Mouse (Mus musculus): Measurements from ENCODE around the gene Nfe2l1. TPM values are rescaled to one million over a fixed set of nuclear protein-coding genes. Genes with fewer than 3 reads are reported as not detected.
"Not testable (repeated sequence)": the region's sequence is repeated elsewhere in the genome, so short reads cannot be mapped to it uniquely, and the experiment has no call there.

The Nfe2l1 gene
- total and polyA plus RNA-seq, 2 experiments from 2014 or later, result 64.5 to 86.0 TPM

GRCm38 (mm10) chr11:96780306-96780705 lies 49.5 kb downstream of the Nfe2l1 start:
- WGBS, result 74% methylated on average over 5 of the region's 5 CpGs
- Histone ChIP-seq H3K4me3 (ENCODE audit: low read depth, low read length) (no peak overlapping the region), H3K9me3 (ENCODE audit: low read length) (no peaks in the 10 kb centered on the region), H3K36me3 (ENCODE audit: insufficient read depth, low read length) (no peaks in the 10 kb centered on the region), H3K4me1 (ENCODE audit: insufficient read depth, low read length) (no peaks in the 10 kb centered on the region), H3K27ac (ENCODE audit: low read depth, low read length) (no peak overlapping the region), H3K27me3 (ENCODE audit: insufficient read depth, low read length) (no peaks in the 10 kb centered on the region), H3K9ac (replicated peaks; ENCODE audit: low read length, poor library complexity, severe bottlenecking) (no peak overlapping the region), H3K4me2 (ENCODE audit: low read depth, low read length, poor library complexity, severe bottlenecking) (no peak overlapping the region)
- DNase-seq (ENCODE audit: low spot score) (no peak), ATAC-seq (ENCODE audit: low FRiP score) (no peak)
- no peak for TF ChIP-seq CTCF (IDR thresholded peaks at IDR 0.05)

DNA sequence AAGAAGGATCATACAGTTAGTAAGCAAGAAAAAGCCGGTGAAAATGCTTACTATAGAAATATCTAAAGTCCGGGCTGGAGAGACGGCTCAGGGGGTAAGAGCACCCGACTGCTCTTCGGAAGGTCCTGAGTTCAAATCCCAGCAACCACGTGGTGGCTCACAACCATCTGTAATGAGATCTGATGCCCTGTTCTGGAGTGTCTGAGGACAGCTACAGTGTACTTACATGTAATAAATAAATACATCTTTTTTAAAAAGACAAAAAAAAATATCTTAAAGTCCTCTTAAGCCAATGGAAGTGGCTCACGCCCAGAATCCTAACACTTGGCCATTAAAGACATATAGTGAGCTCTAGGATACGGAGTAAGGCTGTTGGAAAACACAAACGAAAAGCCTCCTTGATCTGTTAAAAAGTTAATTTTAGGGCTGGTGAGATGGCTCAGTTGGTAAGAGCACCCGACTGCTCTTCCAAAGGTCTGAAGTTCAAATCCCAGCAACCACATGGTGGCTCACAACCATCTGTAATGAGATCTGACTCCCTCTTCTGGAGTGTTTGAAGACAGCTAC lies 51.6 kb downstream of the Nfe2l1 start:
- not testable (repeated sequence) for DNase-seq (ENCODE audit: low spot score); H3K36me3 ChIP-seq (ENCODE audit: insufficient read depth, low read length); ATAC-seq (ENCODE audit: low FRiP score); H3K4me1 ChIP-seq (ENCODE audit: insufficient read depth, low read length); H3K9me3 ChIP-seq (ENCODE audit: low read length); H3K27me3 ChIP-seq (ENCODE audit: insufficient read depth, low read length); H3K9ac ChIP-seq (replicated peaks; ENCODE audit: low read length, poor library complexity, severe bottlenecking)
- Histone ChIP-seq H3K4me3 (ENCODE audit: low read depth, low read length) (peak overlapping the region; percentile 57), H3K27ac (ENCODE audit: low read depth, low read length) (peak overlapping the region; percentile 69; the same call in 1 of the 2 replicates), H3K4me2 (ENCODE audit: low read depth, low read length, poor library complexity, severe bottlenecking) (peak overlapping the region; percentile 70)
- whole genome bisulfite sequencing, result 71% methylated on average over 10 of the region's 10 CpGs

GRCm38 (mm10) chr11:96776968-96777962 lies 52.5 kb downstream of the Nfe2l1 start, which contains the start of gene Snx11:
TSS of gene Snx11 (minus strand) at chr11:96777559.
- H3K9ac ChIP-seq (replicated peaks; ENCODE audit: low read length, poor library complexity, severe bottlenecking), result peak within 1 kb of the TSS; percentile 63
- DNase-seq (ENCODE audit: low spot score) (peak; percentile 98), ATAC-seq (ENCODE audit: low FRiP score) (peak; percentile 96)
- H3K9me3 ChIP-seq (ENCODE audit: low read length), result no peaks in the 10 kb centered on the region
- 2% methylated on average over 52 of the region's 59 CpGs for WGBS
- peaks cover 10% of the 10 kb centered on the region for H3K36me3 ChIP-seq (ENCODE audit: insufficient read depth, low read length)
- TF ChIP-seq CTCF (IDR thresholded peaks at IDR 0.05), result peak; percentile 82
- peak within 1 kb of the TSS; percentile 57 for H3K4me3 ChIP-seq (ENCODE audit: low read depth, low read length)
- H3K27me3 ChIP-seq (ENCODE audit: insufficient read depth, low read length), result no peaks in the 10 kb centered on the region
- peak within 1 kb of the TSS; percentile 70 for H3K4me2 ChIP-seq (ENCODE audit: low read depth, low read length, poor library complexity, severe bottlenecking)
- H3K4me1 ChIP-seq (ENCODE audit: insufficient read depth, low read length), result no peaks in the 10 kb centered on the region
- H3K27ac ChIP-seq (ENCODE audit: low read depth, low read length), result peak within 1 kb of the TSS; percentile 69

DNA sequence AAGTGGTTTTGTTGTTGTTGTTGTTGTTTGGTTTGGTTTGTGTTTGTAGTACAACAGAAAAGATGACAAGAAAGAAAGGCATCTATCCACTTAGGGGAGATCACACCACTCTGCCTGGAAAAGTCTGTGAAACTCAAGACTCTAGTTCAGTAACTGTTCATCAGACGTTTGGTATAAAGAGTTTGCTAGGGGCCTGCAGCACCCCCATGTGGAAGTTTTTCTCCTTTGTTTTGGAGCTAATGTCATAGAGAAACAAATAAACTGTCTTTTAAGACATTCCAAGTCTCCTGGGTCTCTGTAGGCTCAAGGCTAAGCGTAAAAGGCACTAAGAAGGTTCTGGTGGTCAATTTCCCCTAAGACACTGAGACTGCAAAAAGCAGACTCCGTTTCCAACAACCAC lies 53.7 kb downstream of the Nfe2l1 start:
- Histone ChIP-seq H3K27me3 (ENCODE audit: insufficient read depth, low read length) (no peaks in the 10 kb centered on the region), H3K36me3 (ENCODE audit: insufficient read depth, low read length) (peaks cover 22% of the 10 kb centered on the region), H3K27ac (ENCODE audit: low read depth, low read length) (no peak overlapping the region), H3K9ac (replicated peaks; ENCODE audit: low read length, poor library complexity, severe bottlenecking) (no peak overlapping the region), H3K4me1 (ENCODE audit: insufficient read depth, low read length) (no peaks in the 10 kb centered on the region), H3K9me3 (ENCODE audit: low read length) (no peaks in the 10 kb centered on the region), H3K4me3 (ENCODE audit: low read depth, low read length) (no peak overlapping the region), H3K4me2 (ENCODE audit: low read depth, low read length, poor library complexity, severe bottlenecking) (peak overlapping the region; percentile 70)
- 46% methylated on average over 3 of the region's 3 CpGs for WGBS
- TF ChIP-seq CTCF (IDR thresholded peaks at IDR 0.05), result peak; percentile 55
- DNase-seq (ENCODE audit: low spot score) (peak; percentile 51), ATAC-seq (ENCODE audit: low FRiP score) (no peak)

DNA sequence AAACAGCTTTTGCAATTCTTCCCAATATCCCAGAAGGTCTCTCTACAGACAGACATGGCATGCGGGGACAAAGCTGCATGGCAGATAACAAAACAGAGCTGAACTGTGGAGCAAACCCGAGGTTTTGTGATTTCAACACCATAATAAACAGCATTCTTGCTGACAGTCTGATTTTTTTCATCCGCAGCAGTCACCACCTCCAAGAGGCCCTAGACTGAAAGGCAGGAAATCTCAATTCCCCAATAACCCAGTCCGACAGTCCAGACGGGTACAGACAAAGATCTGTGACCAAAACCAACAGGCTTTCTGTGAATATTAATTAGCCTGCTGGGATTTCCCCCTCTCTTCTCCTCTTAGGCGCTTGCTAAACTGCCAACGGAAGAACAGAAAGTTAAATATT lies 54.1 kb downstream of the Nfe2l1 start:
- no peaks in the 10 kb centered on the region for H3K9me3 ChIP-seq (ENCODE audit: low read length)
- H3K4me2 ChIP-seq (ENCODE audit: low read depth, low read length, poor library complexity, severe bottlenecking), result no peak overlapping the region
- TF ChIP-seq CTCF (IDR thresholded peaks at IDR 0.05), result no peak
- 68% methylated on average over 7 of the region's 7 CpGs for WGBS
- H3K4me1 ChIP-seq (ENCODE audit: insufficient read depth, low read length), result no peaks in the 10 kb centered on the region
- no peaks in the 10 kb centered on the region for H3K27me3 ChIP-seq (ENCODE audit: insufficient read depth, low read length)
- DNase-seq (ENCODE audit: low spot score) (no peak), ATAC-seq (ENCODE audit: low FRiP score) (no peak)
- H3K4me3 ChIP-seq (ENCODE audit: low read depth, low read length), result no peak overlapping the region
- peaks cover 26% of the 10 kb centered on the region for H3K36me3 ChIP-seq (ENCODE audit: insufficient read depth, low read length)
- no peak overlapping the region for H3K9ac ChIP-seq (replicated peaks; ENCODE audit: low read length, poor library complexity, severe bottlenecking)
- H3K27ac ChIP-seq (ENCODE audit: low read depth, low read length), result no peak overlapping the region

- no peak for ATAC-seq (ENCODE audit: low FRiP score)
Observed at GRCm38 (mm10) chr11:96775063-96775462, 54.7 kb downstream of the Nfe2l1 start.

More at GRCm38 (mm10) chr11:96775063-96775462, 54.7 kb downstream of the Nfe2l1 start:
- Histone ChIP-seq H3K9me3 (ENCODE audit: low read length) (no peaks in the 10 kb centered on the region), H3K4me3 (ENCODE audit: low read depth, low read length) (no peak overlapping the region), H3K36me3 (ENCODE audit: insufficient read depth, low read length) (peaks cover 32% of the 10 kb centered on the region), H3K27ac (ENCODE audit: low read depth, low read length) (no peak overlapping the region), H3K4me2 (ENCODE audit: low read depth, low read length, poor library complexity, severe bottlenecking) (no peak overlapping the region), H3K27me3 (ENCODE audit: insufficient read depth, low read length) (no peaks in the 10 kb centered on the region), H3K9ac (replicated peaks; ENCODE audit: low read length, poor library complexity, severe bottlenecking) (no peak overlapping the region), H3K4me1 (ENCODE audit: insufficient read depth, low read length) (no peaks in the 10 kb centered on the region)
- WGBS, result 83% methylated on average over 8 of the region's 8 CpGs
- TF ChIP-seq CTCF (IDR thresholded peaks at IDR 0.05), result no peak
- no peak for DNase-seq (ENCODE audit: low spot score)
